Mouse (Mus musculus) heart, postnatal 4 days (tissue): Measurements from ENCODE around the gene Zfp472. TPM values are rescaled to one million over a fixed set of nuclear protein-coding genes. Genes with fewer than 3 reads are reported as not detected.

Source experiments
- DNase-seq: peaks from one replicate; pipeline ENCODE4 v3.0.0; 2021
- total RNA-seq, 2 experiments: library from RNA; stranded (reverse); gene quantifications; 2 replicates each; pipeline ENCODE4 v1.2.3; 2021

The Zfp472 gene
- total RNA-seq, result 1 to 10 TPM; 4.9 to 5.0 TPM

DNA sequence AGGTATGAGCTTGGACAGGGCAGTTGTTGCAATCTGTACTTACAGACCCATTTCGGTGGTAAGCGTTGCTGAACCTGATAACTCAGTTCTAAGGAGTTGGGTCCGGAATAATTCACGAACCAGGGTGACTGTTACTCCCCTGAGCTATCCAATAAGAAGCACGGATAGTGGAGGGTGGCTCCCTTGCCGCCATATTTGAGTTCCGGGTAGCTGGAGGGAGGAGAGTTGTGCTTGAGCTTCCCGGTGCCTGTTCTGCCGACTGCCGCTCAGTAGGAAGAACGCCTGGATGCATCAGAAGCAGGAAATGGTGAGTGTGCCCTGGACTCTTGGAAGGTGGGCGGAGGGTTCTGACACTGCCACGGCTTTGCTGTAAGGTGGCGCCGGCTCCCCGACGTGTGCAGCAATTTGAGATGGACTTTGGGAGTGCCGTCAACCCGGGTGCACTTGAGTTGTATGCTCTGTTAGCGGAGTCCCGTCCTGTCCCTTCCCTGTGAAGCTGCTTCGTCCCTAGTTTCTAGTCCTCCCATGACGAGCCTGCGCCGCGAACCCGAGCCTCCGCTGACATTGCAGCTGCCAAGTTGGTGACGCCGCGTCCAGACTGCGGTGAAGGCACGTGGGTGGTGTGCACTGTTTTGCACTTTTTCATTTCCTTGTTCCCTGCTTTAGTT lies at the start of gene Zfp472:
Gene Zfp472, plus strand, starts transcription at position 192 of the 668 bp plus-strand sequence.
- peak; percentile 93 for DNase-seq

DNA sequence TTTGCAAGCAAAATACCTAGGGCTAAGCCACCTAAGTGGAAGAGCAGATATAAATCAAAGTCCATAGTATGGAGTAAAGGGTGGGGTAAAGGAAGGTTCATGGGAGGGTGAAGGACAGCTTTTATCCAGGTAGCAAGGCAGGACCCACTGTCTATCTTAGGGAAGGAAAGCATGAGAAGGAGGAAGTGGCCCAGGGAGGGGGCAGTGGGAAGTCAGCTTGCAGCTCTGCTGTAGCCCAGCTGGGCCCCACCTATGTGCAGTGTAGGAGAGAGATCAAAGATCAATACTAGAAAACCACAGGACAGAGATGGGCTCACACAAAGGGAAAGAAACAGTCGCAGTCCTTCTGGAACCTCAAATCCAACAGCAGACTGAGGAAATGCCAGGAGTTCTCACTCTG lies 49.5 kb upstream of the Zfp472 start:
- DNase-seq, result no peak

DNA sequence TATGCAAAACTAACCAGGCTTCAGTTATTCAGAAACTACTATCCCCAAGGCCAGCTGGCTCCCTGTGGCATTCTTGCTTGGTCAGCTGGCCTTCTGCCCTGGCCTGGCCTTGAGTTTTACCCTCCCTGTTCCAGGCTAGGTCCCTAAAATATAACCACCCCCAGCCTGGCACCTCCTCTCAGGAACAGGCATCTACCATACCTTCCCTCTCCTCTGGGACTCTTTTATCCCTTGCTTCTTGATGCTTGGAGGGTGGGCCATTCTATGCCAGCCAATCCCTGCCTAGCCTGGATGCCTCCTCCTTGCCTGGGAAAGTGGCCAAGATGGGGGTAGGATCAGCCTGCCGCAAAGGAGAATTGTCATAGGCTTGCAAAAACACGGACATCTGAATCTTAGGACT lies 48.5 kb upstream of the Zfp472 start, which contains the start of gene Cyp4f14:
Gene Cyp4f14, minus strand, starts transcription at position 212 of the 400 bp plus-strand sequence.
- no peak for DNase-seq

DNA sequence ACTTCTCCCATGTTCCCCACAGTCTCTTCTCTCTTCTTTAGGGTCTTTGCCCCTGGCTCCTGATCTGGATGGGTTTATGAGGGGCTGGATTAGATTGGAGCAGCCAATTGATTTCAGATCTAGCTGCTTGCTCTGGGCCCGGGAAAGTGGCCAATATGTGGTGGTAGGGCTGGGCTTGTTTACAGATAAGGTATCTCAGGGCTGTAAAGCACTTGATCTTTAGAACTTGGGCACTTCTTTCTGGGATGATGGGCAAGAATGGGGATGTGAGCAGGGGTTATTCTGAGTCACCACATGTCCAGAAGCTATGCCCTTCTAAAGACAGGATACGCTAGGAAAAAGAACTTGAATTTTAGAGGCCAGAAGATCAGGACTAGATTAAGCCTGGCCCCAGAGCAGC lies 46.5 kb upstream of the Zfp472 start:
- no peak for DNase-seq

DNA sequence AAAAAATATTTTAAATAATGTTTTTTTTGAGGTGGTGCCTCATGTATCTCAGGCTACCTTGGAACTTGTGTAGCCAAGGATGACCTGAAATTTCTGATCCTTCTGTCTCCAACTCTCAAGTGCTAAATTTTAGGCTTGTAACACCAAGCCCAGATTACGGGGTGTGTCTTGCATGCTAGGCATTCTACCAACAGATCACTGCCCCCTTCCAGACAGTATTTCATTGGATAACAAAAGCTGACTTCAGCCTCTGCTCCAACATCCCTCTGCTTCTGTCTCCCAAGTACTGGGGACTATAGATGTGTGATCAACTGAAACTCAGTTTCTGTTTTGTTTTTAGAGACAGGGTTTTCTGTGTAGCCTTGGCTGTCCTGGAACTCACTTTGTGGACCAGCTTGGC lies 41.9 kb upstream of the Zfp472 start:
- no peak for DNase-seq

DNA sequence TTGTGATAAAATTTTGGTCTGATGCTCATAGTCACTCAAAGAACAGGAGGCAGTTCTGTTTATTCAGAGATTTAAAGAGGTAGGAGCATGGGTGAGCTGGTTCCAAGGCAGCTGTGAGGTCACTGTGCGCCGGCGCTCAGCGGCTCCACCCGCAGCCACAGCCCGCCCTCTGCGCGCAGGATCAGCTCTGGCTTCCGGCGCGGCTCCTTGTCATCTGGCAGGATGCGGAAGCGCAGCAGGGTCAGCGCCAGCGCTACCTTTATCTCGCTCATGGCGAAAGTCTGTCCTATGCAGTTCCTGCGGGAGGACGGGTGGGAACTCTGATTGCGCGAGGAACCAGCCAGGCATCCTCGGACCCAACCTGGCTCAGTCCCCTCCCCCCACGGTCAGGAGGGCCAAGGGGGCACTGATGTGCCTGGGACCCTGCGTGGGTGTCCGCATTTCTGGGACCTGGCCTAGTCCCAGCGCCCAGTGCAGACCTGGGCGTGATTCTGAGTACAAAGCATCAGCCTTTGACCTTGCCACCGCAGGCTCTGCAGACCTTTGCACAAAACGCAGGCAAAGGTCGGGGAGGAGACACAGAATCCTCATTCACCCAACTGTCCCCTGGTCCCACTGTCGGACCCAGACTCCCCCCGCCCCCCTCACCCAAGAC lies 40.8 kb upstream of the Zfp472 start:
- DNase-seq, result peak; percentile 81

DNA sequence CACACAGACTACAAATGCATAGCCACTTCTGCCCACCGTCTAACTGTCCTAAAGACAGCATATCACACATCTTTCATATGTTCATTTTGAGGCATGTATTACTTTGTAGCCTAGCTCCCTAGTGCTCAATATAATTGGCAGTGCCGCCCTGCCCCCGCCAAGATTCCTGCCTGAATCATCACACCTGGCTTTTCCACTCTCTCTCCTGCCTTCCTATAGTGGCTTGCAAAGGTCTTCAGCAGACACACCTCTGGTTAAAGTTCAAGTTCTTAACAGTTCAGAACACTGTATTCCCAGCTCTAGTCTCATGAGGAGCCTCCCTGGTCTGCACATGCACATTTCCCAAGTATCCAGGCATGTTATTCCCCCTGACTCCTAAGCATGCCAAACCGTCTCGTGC lies 37.8 kb upstream of the Zfp472 start:
- DNase-seq, result no peak

DNA sequence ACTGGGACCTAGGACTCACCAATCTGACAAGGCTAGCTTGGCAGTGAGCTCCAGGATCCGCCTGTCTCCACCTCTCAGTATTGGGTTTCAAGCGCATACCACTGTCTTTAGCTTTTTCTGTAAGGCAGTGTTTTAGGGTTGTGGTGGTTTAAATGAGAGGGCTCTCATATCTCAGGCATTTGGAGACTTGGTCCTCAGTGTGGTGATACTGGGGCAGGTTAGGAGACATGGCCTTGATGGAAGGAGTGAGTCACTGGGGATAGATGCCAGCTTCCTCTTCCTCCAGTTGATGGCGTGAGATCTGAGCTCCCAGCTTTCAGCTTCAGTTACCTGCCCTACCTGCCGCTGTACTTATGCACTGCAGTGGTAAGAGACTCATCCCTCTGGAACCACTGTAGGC lies 25.8 kb upstream of the Zfp472 start:
- DNase-seq, result no peak

DNA sequence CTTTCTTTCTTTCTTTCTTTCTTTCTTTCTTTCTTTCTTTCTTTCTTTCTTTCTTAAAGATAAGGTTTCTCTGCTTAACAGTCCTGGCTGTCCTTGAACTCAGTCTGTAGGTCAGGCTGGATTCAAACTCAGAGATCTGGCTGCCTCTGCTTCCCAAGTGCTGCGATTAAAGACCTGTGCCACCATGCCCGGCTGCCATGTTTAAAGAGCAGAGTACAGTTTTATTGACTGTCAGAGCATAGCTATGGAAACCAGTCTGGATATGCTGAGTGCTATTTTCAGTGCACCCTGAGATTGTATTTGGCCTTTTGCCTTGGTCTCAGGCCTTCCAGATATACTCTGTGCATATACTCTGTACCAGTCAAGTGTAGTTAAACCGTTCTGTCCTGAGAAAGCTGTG lies 22.0 kb upstream of the Zfp472 start:
- DNase-seq, result no peak

DNA sequence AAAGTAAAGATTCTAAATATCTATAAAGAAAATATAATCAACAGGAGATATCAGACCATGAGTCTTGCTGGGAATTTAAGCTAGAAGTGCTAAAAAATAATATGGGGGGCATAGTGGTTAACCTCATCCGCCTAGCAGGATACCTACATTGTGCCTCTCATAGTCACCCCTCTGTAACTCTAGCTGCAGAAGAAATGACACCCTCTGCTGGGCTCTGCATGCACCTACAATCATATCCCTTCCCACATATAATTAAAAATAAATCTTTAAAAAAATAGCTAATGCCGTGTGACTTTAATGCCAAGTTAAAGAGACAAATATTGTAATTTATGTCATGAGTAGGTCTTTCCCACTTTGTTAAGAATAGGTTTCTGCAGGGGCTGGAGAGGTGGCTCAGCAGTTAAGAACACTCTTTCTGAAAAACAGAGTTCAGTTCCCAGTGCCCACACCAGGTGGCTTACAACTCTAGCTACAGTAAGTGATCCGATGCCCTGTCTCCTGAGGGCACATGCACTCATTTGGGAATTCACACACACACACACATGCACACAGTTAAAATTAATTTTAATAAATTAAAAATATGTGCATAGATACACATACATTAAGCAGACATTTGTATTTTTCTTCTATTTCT lies 21.1 kb upstream of the Zfp472 start:
- no peak for DNase-seq

DNA sequence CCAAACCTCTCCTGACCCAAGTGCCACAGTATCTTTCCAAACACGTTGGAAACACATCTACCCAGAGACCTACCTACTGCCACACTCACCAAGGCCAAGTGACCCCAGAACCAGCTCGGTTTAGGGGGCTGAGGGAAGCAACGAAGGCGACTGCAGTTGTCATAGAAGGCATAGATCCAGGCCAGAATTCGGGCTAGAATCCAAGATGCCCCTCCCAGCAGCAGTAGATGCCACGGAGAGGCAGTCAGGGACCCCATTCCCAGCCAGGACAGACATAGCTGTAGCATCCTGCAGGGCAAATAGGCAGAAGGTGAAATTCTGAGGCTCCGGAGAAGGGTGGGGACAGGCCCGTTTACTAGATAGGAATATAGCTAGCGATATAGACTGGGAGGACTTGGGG lies 18.9 kb upstream of the Zfp472 start:
- no peak for DNase-seq

DNA sequence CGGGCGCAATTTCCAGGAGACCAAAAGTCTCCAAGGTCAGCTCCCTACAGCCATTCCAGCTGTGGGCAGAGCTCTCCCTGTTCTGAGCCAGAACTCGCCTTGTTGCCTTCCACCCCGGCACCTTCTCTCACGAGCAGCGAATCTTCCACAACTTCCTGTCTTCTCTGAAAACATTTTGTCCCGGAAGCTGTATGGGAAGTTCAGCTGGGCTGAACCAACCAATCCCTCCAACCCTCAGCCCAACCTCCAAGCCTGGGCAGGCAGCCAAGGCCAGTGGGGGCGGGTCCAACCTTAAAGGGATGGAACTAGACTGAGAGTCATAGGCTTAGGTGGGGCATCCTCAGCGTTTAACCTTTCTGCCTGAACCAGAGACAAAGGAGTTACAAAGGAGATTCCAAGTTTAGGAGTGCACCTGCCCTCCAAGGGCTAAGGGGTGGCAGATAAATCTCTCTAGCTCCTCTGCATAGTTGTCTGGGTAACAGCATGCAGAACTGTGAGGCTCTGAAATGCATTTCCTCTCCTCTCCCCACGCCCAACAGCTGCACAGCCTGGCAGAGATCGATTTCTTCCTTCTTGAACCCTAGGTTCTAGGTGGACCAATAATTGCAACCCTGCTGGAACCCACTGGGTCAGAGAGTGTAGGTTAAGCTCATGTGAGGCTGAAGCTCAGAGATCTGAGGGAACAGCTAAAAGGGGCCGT lies 18.2 kb upstream of the Zfp472 start, which contains the start of gene Cyp4f13:
Gene Cyp4f13, minus strand, starts transcription at position 188 of the 700 bp plus-strand sequence.
- DNase-seq, result peak; percentile 100

DNA sequence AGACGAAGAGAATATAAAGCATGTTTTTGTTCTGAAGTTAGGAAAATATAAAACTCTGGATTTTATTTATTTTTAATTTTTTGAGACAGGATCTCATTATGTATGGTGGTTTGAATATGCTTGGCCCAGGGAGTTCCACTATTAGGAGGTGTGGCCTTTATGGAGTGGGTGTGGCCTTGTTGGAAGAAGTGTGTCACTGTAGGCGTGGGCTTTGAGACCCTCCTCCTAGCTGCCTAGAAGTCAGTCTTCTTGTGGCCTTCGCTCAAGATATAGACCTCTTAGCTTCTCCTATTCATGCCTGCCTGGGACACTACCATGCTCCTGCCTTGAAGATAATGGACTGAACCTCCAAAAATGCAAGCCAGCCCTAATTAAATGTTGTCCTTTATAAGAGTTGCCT lies 15.5 kb upstream of the Zfp472 start:
- DNase-seq, result no peak

DNA sequence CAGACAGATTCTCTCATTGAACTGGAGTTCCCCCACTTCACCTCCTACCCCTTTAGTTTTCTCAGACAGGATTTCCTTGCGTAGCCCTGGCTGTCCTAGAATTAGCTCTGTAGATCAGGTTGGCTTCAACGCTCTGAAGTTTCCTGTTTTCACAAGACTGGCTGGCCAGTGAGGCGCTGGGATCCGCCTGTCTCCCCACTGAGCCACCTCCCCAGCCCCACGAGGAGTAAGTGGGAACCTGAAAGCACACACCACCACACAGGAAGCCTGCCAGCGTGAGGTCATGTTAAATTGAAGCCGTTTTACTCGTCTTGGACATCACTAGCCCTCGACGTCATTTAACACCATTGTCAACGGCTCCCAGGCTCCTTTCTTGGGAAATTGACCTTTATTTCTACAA lies 14.6 kb upstream of the Zfp472 start:
- no peak for DNase-seq

DNA sequence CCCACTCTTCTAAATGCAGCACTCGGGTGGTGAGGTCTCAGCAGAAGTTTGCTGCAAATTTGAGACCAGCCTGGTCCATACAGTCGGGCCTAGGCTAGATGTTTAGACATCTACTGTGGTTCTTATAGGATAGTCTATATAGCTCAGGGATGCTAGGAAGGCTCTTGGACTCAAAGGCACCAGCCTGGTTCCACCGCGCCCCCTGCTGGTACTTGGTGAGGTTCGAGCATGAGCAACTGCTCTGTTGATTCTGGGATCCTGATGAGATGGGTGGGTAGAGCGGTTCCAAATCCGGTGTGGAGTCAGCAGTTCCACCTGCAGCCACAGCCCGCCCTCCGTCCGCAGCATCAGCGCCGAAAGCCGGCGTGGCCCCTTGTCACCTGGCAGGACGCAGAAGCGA lies 14.2 kb upstream of the Zfp472 start:
- peak; percentile 88 for DNase-seq

DNA sequence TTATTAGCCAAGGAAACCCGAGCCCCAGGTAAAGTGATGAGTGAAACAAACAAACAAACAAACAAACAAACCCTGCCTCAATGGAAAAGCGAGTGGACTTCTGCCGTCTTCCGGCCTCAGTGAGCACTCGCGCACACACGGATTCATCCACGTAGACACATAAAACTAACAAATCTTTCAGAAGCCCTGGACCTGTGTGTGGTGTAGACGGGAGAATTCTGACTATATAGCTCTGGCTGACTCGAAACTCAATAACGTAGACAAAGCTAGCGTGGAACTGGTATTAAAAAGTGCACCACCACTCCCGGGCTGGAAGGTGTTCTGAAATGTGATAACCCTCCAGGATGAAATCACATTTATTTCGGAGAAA lies 376 bp upstream of the Zfp472 start:
- no peak for DNase-seq

DNA sequence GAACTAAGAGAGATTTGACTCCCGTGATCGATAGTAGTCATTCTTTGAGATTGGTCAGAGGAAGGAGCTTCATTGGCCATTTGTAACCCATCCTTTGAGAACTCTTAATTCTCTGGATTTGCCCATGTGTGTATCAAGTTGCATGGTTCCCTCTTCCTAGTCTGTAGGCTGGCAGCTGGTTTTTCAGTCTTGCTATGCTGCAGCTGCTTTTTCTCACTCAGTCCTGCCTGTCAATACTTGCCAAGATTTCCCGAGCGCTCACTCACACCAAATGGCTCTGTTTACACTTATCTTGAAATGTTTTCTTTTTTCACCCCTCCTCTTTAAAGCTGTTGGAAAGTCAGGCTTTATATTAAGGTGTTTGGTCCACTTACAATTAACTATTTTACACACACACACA lies 15.7 kb downstream of the Zfp472 start:
- no peak for DNase-seq

DNA sequence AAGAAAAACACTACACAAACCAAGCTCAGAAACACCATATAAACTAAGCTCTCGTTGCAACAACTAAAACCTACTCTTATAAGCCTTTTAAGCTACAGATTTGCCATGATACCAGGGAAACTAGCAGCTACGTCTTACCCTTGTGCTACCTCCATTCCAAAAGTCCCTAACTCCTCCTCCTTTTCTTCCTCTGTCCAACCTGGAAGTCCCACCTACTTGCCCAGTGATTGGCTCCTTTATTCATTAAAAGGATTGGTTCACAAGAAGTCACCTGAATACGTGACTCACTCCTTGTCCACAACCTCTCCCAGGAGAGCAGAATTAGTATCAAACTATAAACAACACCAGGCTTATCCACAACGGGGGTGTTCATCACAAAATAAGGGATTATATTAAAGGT lies 20.7 kb downstream of the Zfp472 start:
- no peak for DNase-seq

DNA sequence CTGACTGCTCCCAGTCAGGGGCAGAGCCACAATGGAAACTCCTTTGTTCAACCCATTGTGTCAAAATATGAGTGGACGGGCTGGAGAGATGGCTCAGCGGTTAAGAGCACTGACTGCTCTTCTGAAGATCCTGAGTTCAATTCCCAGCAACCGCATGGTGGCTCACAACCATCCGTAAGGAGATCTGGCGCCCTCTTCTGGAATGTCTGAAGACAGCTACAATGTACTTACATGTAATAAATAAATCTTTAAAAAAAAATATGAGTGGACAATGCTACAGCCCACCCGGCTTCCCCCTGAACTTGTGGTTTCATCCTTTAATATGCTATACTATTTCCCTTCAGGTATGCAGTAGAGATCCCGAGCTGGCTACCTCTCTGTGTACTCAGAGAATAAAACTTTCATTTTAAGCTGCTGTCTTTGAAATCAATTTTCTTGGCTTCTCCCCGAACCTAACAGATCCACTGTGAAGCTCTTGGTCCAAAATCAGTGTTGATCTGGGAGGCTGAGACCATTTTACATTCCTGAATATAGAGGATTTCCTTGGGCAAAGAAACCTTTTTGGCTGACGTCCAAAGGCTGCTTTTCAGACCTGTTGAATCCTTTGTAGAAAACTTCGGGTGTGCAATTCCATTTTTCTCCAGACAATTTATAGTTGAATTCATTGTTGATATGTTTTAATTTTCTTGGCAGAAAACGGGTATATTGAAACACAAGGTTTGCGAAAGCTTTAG lies 26.5 kb downstream of the Zfp472 start:
- DNase-seq, result peak; percentile 18

DNA sequence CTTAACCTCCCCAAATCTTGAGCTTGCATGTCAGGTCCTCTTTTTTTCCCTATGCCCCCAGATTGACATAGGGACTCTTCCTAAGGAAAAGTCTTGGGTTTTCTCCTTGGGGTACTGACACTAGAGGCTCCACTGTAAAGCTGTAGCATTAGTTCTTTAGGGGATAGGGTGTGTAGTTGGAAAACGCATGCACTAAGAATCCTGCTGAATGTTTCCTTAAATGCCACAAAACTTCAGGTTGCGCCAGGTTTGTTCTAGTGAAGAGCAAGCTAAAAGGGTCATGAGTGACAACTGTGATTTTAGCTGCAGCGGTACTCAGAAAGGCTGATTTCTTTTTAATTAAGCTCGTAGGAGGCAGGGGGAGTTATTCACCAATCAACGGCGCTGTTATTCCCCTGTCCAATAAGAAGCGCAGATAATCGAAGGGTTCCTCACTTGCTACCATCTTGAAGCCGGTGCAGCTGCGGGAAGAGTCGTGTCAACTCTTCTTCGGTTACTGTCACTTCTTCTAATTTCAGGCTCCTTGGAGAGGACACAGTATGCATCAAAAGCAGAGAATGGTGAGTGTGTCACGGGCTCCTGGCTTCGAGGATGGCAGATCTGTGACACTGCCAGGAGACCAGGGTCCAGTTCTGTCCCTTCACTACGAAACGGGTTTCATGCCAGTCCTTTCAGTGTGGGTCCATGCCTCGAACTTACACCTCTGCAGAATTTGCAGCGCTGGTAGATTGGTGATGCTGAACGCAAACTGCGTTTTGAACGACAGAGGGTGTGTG lies 27.3 kb downstream of the Zfp472 start, which contains the start of gene Zfp952:
Gene Zfp952, plus strand, starts transcription at position 431 of the 776 bp plus-strand sequence.
- DNase-seq, result peak; percentile 91

DNA sequence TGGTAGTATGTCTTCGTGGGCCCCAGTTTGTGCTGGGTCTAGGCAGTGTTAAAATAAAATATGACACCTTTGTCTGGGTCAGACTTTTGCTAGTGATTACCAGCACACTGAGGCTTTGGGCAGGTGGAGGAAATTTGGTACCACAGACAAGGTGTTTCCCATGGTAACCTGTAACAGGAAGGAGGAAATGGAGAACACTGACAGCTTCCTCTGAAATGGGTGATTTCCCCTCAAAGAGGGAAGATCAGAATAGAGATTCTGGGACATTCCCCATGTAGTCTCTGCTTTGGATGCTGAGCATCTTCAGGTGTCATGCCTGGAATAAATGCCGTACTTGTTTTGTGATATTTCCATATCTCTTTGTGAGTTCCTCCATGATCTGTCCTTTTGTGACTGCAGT lies 32.9 kb downstream of the Zfp472 start:
- no peak for DNase-seq

DNA sequence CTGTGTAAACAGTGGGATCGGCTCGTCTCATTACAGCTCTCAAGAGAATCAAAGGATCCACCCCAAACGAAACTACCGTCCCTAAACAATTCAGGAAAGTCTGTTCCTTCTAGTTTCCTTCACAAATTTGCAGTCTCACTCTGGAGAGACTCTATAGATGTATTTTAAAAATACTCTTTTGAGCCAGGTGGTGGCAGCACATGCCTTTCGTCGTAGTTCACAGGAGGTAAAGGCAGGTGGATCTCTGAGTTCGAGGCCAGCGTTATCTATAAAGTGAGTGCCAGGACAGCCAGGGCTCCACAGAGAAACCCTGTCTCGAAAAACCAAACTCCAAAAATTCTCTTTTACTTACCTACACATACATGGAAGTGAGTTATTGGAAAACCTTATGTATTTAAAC lies 42.7 kb downstream of the Zfp472 start:
- no peak for DNase-seq
